Mouse (Mus musculus): Measurements from ENCODE around the gene Akirin2.
"Not testable (repeated sequence)": the region's sequence is repeated elsewhere in the genome, so short reads cannot be mapped to it uniquely, and the experiment has no call there.

Gene Akirin2

GRCm38 (mm10) chr4:34550748-34551097 is at the start of gene Akirin2:
Gene Akirin2, plus strand, starts transcription at chr4:34550937.
- ATAC-seq (ENCODE audit: insufficient number of reproducible peaks, low FRiP score, low TSS enrichment), result no peak; the same call in 1 of the 2 replicates

- ATAC-seq (ENCODE audit: insufficient number of reproducible peaks, low FRiP score, low TSS enrichment), result no peak
Measured at GRCm38 (mm10) chr4:34510305-34510704, 40.4 kb upstream of the Akirin2 start.

GRCm38 (mm10) chr4:34522846-34523245 is 27.9 kb upstream of the Akirin2 start:
- peak; percentile 99 for ATAC-seq (ENCODE audit: insufficient number of reproducible peaks, low FRiP score, low TSS enrichment)

- ATAC-seq (ENCODE audit: insufficient number of reproducible peaks, low FRiP score, low TSS enrichment), result no peak
Measured at GRCm38 (mm10) chr4:34523586-34523985, 27.2 kb upstream of the Akirin2 start.

- ATAC-seq (ENCODE audit: insufficient number of reproducible peaks, low FRiP score, low TSS enrichment), result no peak
Measured at GRCm38 (mm10) chr4:34526771-34527170, 24.0 kb upstream of the Akirin2 start.

GRCm38 (mm10) chr4:34528430-34529100 is 22.2 kb upstream of the Akirin2 start:
- no peak for ATAC-seq (ENCODE audit: insufficient number of reproducible peaks, low FRiP score, low TSS enrichment)

- ATAC-seq (ENCODE audit: insufficient number of reproducible peaks, low FRiP score, low TSS enrichment), result no peak; the same call in 1 of the 2 replicates
Measured at GRCm38 (mm10) chr4:34529379-34529778, 21.4 kb upstream of the Akirin2 start.

- ATAC-seq (ENCODE audit: insufficient number of reproducible peaks, low FRiP score, low TSS enrichment), result peak; percentile 81
Measured at GRCm38 (mm10) chr4:34529941-34530340, 20.8 kb upstream of the Akirin2 start.

- ATAC-seq (ENCODE audit: insufficient number of reproducible peaks, low FRiP score, low TSS enrichment), result peak; percentile 97
Measured at GRCm38 (mm10) chr4:34549981-34550747, 573 bp upstream of the Akirin2 start.

- peak; percentile 39 for ATAC-seq (ENCODE audit: insufficient number of reproducible peaks, low FRiP score, low TSS enrichment)
Measured at GRCm38 (mm10) chr4:34551098-34551809, 517 bp downstream of the Akirin2 start.

DNA sequence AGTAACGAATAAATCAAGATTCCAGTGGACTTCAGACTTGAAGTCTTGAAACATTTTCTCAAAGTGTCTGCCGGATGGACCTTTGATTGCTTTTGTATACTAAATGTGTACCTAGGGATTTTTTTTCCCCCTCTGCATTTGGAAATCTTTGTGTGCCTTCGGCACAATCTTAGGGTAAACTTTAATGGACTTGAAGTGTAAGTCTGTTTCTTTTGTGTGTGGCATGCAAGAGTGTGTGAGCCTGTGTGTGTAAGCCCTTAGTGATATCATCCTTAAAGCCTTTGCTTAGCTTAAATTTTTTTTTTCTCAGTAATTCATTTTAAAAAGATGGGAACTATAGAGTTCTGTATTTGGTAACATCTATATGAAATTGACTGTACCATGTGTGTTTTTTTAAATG is 1.2 kb downstream of the Akirin2 start:
- no peak for ATAC-seq (ENCODE audit: insufficient number of reproducible peaks, low FRiP score, low TSS enrichment)

GRCm38 (mm10) chr4:34554596-34554995 is 3.9 kb downstream of the Akirin2 start:
- no peak for ATAC-seq (ENCODE audit: insufficient number of reproducible peaks, low FRiP score, low TSS enrichment)

DNA sequence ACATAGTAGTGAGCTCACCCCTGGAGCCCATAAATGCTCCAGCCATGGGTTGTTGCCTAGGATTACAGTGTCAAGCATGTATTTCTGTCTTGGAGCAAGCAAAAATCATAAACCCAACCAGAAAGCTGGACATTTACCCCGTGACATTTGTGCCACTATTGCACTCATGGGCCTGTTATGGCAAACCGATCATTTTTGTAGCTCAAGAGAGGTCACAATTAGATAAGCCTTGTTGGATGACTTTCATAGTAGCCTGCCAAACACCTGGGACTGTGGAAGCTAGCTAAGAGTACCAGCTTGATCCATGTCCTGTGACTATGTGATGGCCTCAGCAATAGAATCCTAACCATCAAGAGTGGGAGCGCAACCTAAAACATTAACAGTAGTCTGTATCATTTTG is 4.9 kb downstream of the Akirin2 start:
- no peak for ATAC-seq (ENCODE audit: insufficient number of reproducible peaks, low FRiP score, low TSS enrichment)

GRCm38 (mm10) chr4:34556183-34556582 is 5.4 kb downstream of the Akirin2 start:
- ATAC-seq (ENCODE audit: insufficient number of reproducible peaks, low FRiP score, low TSS enrichment), result no peak

GRCm38 (mm10) chr4:34560971-34561370 is 10.2 kb downstream of the Akirin2 start:
- no peak for ATAC-seq (ENCODE audit: insufficient number of reproducible peaks, low FRiP score, low TSS enrichment)

GRCm38 (mm10) chr4:34566226-34566625 is 15.5 kb downstream of the Akirin2 start:
- ATAC-seq (ENCODE audit: insufficient number of reproducible peaks, low FRiP score, low TSS enrichment), result no peak

DNA sequence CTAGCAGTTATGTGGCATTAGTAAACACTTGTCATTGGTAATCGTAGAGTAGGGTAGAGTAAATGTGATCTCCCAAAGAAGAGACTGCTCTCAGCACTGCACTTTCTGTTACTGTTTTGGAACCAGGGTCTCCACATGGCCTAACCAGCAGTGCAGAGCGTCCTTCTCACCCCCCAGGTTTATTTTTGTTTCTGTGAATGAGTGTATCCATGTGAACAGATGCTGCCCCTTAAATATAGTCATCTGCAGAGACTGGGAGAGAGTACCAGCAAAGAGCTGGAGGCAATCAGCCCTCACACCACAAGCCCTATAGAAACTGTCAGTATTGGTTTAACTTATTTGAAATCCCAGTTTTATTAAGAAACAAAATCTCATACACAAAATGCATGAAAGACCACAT is 22.1 kb downstream of the Akirin2 start:
- ATAC-seq (ENCODE audit: insufficient number of reproducible peaks, low FRiP score, low TSS enrichment), result no peak

- no peak for ATAC-seq (ENCODE audit: insufficient number of reproducible peaks, low FRiP score, low TSS enrichment)
Measured at GRCm38 (mm10) chr4:34577028-34577427, 26.3 kb downstream of the Akirin2 start.

GRCm38 (mm10) chr4:34579215-34579614 is 28.5 kb downstream of the Akirin2 start:
- no peak for ATAC-seq (ENCODE audit: insufficient number of reproducible peaks, low FRiP score, low TSS enrichment)

DNA sequence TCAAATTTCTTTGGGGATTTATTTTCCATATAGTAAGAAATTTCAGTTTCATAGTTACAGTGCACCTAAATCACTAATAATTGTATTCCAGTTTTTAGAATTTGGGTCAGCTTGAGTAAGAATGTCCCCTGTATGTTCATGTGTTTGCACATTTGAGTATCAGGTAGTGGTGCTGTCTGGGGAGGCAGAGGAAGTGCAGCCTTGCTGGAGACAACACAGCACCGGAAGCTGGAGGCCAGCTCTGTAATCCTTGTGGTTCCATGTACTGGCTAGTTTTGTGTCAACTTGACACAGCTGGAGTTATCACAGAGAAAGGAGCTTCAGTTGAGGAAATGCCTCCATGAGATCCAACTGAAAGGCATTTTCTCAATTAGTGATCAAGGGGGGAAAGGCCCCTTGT is 30.8 kb downstream of the Akirin2 start:
- ATAC-seq (ENCODE audit: insufficient number of reproducible peaks, low FRiP score, low TSS enrichment), result not testable (repeated sequence)

GRCm38 (mm10) chr4:34581990-34582389 is 31.3 kb downstream of the Akirin2 start:
- no peak for ATAC-seq (ENCODE audit: insufficient number of reproducible peaks, low FRiP score, low TSS enrichment)
